Mouse (Mus musculus) mesoderm, embryonic 11.5 days (tissue): ENCODE measurements around the gene Ap2b1.

Experiments
- DNase-seq: peaks from one replicate; pipeline ENCODE4 v3.0.0-alpha.2; 2012; ENCODE audit warnings: low read depth, low spot score

Gene Ap2b1

GRCm38 (mm10) chr11:83397626-83398025 is 98.8 kb downstream of the Ap2b1 start:
- no peak for DNase-seq

DNA sequence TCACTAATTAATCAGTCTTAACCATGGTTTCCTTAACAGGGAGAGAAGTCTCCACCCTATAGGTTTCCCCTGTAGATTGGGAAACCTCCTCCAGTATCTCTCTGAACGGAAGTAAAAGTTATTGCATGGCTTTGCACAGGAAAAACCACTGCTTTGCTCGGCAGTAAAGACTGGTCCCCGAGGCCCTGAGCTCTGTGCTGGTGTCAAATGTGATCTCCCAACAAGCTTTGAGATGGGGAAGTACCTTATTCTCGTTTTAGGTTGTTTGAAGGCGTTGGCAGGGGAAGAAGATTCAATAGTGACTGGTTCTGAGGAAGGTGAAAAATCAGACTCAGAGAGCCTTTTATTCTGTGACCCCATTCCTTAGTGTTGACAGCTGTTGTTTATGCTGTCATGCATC is 99.9 kb downstream of the Ap2b1 start:
- DNase-seq: no peak

DNA sequence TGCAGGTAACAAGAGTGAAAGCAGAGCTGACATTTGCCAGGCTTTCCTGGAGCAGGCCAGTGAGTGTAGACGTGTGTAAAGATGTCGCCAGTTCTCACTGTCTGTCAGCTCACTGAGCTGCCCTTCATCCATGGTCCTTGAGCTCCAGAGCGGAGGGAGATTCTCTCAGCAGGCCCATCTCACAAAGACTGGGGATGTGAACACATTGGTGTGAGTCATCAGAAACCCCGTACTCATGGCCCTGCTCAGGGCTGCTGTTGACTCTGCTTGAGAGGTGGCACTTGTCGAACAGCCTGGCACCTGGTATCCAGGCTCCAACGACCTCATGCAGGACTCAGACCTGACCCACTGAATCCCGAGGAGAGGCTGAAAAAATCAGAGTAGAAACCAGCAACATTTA is 105.0 kb downstream of the Ap2b1 start:
- no peak for DNase-seq

GRCm38 (mm10) chr11:83406391-83406790 is 107.6 kb downstream of the Ap2b1 start:
- DNase-seq: no peak

DNA sequence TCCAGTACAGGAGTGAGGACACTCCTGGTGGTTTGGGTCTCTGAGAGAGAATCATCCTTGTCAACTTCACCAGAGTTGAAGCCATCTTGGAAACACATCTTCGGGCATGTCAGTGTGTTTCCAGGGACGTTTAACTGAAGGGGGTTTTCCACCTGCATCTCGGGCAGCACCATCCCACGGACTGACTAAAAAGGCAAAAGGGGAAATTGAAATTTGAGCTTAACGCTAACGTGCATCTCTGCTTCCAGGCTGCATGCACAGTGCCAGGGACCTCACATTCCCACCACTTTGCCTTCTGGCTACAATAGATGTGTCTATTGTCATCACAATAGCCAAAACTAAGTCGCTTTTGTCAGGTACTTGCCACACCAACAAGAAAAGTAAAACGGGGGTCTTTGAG is 109.4 kb downstream of the Ap2b1 start:
- DNase-seq: no peak

- peak; percentile 55 for DNase-seq
These were observed 110.4 kb downstream of the Ap2b1 start, which contains the start of gene Rasl10b for GRCm38 (mm10) chr11:83409087-83409754. Gene Rasl10b (plus strand): TSS chr11:83409137.

DNA sequence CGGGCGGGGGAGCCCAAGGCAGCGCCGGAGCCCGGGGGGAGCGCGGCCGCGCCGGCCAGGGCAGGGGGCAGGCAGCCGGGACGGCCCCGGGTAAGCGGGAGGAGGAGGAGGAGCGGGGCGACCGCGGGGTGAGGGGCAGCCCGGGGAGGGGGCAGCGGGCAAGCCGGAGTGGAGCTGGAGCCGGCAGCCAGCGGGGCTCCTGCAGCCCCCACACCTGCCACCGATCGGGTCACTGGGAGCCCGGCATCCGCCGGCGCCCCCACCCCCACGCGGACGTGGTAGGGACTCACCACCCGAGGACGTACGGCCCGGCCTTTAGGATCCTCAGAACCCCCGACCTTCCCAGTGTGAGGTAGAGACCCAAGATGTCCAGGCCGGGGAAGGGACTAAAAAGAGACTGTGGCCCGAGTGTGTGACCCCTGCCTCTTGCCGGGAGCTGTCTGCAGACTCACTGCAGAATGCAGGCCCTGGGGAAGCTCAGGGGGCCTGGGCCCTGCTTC is 111.0 kb downstream of the Ap2b1 start:
- no peak for DNase-seq

DNA sequence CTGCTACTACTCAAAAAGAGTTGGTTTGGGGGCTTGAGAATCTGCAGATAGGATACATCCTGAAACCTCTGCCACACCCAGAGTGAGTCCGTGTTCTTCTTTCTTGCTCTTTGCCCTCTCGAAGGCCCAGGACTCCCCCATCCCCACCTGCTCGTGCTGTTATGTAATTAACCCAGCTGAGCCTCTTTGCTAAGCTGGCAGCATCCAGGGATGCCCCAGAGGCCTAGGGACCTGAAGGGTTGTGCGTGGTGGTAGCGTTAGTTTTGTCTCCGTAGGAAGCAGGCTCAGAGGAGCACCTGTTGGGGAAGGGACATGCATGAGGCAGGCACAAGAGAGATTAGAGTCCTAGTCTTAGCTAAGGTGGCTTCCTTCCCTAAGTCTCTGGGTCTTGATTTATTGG is 111.7 kb downstream of the Ap2b1 start:
- DNase-seq: no peak

DNA sequence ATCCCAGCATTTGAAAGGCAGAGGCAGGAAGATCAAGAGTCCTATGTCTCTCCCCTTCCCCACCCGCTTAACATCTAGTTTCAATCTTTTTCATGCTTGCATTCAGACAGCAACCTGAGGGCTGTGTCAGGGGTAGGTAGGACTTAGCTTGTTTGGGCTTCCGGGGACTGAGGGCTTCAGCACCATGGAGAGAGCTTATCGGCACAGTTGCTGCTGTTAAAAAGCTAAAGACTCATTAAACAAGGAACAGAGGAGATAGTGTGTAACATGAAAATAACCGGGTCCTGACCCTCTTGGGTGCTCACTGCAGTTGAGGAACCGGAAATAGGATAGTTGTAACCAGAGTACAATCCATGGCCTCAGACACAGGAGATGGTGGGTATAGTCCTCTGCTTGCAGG is 118.3 kb downstream of the Ap2b1 start:
- peak; percentile 82 for DNase-seq

DNA sequence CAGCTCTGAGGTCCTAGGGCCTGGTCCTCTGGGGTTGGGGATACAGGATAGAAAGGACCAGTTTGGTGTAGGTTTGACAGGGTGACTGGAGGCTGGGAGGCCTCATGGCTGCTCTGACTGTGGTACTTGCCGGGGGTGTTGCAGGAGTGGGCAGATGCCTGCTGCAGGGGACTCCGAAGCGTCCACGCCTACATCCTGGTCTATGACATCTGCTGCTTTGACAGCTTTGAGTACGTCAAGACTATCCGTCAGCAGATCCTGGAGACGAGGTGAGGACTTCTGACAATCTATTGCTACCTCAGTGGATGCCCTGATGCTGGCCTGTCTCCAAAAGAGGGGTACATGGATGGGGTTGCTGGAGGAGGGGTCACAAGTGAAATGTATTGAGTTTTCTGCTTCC is 118.9 kb downstream of the Ap2b1 start:
- no peak for DNase-seq

- peak; percentile 52 for DNase-seq
These were observed 119.7 kb downstream of the Ap2b1 start for GRCm38 (mm10) chr11:83418566-83418965.

GRCm38 (mm10) chr11:83420338-83420737 is 121.5 kb downstream of the Ap2b1 start:
- DNase-seq: no peak

DNA sequence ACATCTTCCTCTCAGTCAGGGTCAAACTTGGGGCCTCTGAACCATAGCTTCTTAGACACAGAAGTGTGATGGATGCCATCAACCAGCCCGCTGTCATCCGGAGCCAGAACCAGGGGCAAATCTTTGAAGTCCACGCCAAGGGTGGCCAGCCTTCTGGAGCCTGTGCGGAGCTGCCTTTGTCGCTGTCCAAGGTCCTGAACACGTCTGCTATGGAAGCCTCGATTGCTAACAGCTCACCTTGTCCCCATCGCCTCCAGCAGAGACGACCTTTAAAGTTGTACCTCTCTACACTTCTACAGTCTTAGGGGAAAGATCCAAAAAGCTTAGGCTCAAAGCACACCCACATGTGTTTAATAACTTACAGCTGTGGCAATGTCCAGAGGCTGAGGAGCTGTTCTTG is 122.5 kb downstream of the Ap2b1 start:
- peak; percentile 86 for DNase-seq

DNA sequence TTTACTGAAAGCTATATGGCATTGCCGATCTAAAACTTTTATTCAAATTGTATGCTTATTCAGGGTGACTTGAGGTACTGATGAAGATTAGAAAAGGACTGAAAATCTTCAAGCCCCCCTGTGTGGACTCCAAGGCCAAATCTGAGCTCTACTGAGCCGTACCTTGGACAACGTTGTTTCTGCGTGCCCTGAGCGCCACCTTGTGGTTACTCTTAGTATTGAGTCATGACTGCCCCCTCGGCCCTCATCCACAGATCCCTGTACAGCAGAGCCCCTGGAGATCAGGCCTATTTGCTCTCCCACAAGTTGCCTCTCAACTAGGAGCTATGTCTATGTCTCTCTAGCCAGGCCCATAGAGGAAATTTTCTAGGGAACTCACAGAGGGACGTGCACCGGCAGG is 125.9 kb downstream of the Ap2b1 start:
- peak; percentile 83 for DNase-seq

GRCm38 (mm10) chr11:83426964-83427363 is 128.1 kb downstream of the Ap2b1 start:
- DNase-seq: no peak

- no peak for DNase-seq
These were observed 130.5 kb downstream of the Ap2b1 start, which contains the start of gene Gas2l2 for GRCm38 (mm10) chr11:83429355-83429754. Gene Gas2l2 (minus strand): TSS chr11:83429455.

- DNase-seq: no peak
These were observed 133.7 kb downstream of the Ap2b1 start for GRCm38 (mm10) chr11:83432533-83432932.

DNA sequence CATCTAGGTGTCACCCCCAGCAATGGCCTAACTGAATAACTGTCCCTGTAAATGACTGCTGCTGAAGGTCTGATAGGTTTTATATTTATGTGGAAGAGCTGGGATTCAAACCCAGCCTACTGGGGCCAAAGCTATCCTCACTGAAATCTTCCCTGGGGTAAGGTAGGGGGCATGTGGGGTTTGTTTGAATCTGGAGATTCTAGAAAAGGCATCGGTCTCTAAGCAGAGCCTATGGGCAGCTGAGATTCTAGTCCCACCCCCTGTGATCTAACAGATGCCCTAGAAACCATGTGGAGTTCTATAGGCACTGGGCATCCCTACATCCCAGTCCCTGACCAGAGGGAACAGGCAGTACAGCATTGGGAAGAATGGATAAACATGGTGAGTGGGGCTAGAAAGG is 138.6 kb downstream of the Ap2b1 start, which contains the start of gene 1700020L24Rik:
Gene 1700020L24Rik (plus strand): TSS at position 301 of the 400 bp plus-strand sequence.
- no peak for DNase-seq

- no peak for DNase-seq
These were observed 140.7 kb downstream of the Ap2b1 start for GRCm38 (mm10) chr11:83439426-83440060.

GRCm38 (mm10) chr11:83440081-83441064 is 141.5 kb downstream of the Ap2b1 start:
- DNase-seq: peak; percentile 97

GRCm38 (mm10) chr11:83441235-83441634 is 142.4 kb downstream of the Ap2b1 start:
- DNase-seq: no peak
